Mouse (Mus musculus): ENCODE results near the gene Ptafr.

- TF ChIP-seq CTCF (IDR thresholded peaks at IDR 0.05; ENCODE audit: control insufficient read depth, insufficient read depth, insufficient replicate concordance, low read depth, low read length) (peak; percentile 74; the same call in 1 of the 2 replicates), POLR2A (IDR thresholded peaks at IDR 0.05; ENCODE audit: control insufficient read depth, low read depth, low read length) (no peak)
Measured at GRCm38 (mm10) chr4:132620134-132620533, 56.3 kb downstream of the Ptafr start.

All from testis, adult 2 months (tissue).